Mouse (Mus musculus) retina, postnatal 7 days (tissue): ENCODE measurements around the gene Lrrc42.

Experiments
- DNase-seq: peaks from one replicate; pipeline ENCODE4 v3.0.0-alpha.2; 2012; ENCODE audit warnings: low read depth, low spot score

The Lrrc42 gene

DNA sequence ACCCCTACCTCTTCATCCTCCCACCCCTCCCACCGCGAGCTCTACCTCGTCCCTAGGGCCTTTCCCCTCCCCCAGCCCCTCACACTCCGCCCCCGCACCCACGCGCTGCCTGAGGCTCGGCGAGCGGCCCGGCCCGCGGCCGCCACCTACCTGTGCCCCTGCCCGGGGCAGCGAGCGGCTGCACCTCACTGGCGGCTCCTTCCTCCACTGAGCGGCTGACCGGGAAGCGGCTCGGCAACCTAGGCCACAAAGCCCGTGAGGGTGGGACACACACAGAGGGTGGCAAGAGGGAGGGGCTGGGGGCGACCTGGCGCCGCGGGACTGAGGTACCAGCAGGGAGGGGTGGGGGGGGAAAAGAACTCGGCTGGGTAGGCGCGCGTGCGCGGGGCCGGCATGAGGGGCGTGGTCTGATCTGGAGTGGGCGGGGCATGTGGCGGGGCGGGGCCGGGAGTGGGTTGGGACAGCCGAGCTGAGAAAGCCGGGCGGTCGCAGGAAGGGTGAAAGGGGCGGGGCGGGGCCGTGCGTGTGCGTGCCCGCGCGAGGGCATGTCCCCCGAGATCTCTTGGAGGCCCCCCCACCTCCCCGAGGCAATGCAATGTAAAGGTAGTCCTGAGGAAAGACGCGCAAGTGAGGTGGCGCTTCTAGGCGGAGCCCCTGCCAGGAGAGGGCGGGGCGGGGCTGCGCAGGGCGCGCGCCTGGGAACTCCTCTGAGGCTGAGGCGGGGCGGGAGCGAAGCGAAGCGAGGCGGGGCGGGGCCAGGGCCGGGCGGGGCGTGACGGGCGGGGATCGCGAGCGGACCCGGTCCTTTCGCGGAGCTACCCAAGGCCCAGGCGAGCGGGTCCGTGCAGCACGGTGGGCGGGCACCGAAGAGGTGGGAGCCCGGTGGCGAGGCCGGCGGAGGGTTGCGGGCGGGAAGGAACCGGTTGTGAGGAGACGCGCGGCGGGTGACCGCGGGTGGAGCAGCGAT lies at the start of gene Lrrc42, which contains the start of gene Hspb11:
Lrrc42 (minus strand) TSS at position 408 of the 967 bp plus-strand sequence.
Hspb11 (plus strand) TSS at position 469 of the 967 bp plus-strand sequence.
- peak; percentile 96 for DNase-seq

DNA sequence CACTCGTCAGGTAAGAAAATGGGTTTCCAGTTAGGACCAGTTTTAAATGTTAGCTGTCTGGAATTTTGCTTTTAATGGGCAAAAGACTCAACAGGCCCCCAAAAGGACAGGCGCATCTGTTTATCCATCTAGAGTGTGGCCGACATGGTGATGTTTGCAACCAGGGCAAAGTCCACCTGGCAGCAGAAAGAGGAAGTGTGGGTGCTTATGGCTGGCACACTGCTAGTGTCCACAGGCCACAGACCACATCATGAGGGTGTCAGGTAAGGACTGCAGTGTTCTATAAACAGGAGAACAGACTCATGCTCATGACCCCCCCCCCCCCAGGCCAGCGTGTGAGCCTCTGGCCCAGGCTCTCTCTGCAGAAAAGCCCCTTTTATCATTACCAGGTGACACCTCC lies 49.5 kb upstream of the Lrrc42 start:
- DNase-seq = no peak

GRCm38 (mm10) chr4:107302221-107302620 lies 48.9 kb upstream of the Lrrc42 start:
- DNase-seq = no peak

DNA sequence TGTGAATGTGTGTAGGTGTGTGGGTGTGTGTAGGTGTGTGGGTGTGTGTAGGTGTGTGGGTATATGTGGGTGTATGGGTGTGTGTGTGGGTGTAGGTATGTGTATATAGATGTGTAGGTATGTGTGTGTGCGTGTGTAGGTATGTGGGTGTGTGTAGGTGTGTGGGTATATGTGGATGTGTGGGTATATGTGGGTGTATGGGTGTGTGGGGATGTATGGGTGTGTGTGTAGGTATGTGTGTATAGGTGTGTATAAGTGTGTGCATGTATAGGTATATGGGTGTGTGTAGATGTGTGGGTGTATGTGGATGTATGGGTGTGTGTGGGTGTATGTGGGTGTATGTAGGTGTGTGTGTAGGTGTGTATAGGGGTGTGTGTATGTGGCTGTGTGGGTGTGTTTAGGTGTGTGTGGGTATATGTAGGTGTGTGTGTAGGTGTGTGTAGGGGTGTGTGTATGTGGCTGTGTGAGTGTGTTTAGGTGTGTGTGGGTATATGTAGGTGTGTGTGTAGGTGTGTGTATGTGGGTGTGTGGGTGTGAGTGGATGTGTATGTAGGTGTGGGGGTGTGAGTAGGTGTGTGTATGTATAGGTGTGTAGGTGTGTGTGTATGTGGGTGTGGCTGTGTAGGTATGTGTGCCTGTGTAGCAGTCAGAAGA lies 47.7 kb upstream of the Lrrc42 start:
- no peak for DNase-seq

- no peak for DNase-seq
These were observed 47.0 kb upstream of the Lrrc42 start for GRCm38 (mm10) chr4:107300371-107300770.

GRCm38 (mm10) chr4:107299779-107300340 lies 46.5 kb upstream of the Lrrc42 start:
- DNase-seq = no peak

DNA sequence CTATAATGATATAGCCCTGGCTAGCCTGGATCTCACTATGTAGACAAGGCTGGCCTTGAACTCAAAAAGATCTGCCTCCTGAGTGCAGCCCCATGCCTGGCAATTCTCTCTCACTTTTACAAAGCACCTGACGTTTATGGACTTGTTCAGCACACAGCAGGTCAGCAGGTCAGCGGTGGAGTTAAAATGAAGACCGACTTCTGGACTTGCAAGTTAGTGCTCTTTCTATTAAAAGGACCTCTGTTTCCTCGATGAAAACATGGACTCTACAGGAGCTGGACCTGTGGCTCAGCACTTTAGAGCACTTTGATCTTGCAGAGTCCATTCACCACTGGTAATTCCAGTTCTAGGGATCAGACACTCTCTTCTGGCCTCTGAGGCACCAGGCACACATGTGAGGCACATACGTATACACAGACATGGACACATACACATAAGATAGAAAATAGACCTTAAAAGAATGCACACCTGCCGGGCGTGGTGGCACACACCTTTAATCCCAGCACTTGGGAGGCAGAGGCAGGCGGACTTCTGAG lies 44.8 kb upstream of the Lrrc42 start:
- no peak for DNase-seq

- DNase-seq = no peak
These were observed 38.9 kb upstream of the Lrrc42 start for GRCm38 (mm10) chr4:107292273-107292662.

- no peak for DNase-seq
These were observed 38.4 kb upstream of the Lrrc42 start for GRCm38 (mm10) chr4:107291611-107292272.

- no peak for DNase-seq
These were observed 34.2 kb upstream of the Lrrc42 start for GRCm38 (mm10) chr4:107287517-107287916.

GRCm38 (mm10) chr4:107286386-107286785 lies 33.1 kb upstream of the Lrrc42 start:
- no peak for DNase-seq

- DNase-seq = no peak
These were observed 32.3 kb upstream of the Lrrc42 start for GRCm38 (mm10) chr4:107285446-107286200.

DNA sequence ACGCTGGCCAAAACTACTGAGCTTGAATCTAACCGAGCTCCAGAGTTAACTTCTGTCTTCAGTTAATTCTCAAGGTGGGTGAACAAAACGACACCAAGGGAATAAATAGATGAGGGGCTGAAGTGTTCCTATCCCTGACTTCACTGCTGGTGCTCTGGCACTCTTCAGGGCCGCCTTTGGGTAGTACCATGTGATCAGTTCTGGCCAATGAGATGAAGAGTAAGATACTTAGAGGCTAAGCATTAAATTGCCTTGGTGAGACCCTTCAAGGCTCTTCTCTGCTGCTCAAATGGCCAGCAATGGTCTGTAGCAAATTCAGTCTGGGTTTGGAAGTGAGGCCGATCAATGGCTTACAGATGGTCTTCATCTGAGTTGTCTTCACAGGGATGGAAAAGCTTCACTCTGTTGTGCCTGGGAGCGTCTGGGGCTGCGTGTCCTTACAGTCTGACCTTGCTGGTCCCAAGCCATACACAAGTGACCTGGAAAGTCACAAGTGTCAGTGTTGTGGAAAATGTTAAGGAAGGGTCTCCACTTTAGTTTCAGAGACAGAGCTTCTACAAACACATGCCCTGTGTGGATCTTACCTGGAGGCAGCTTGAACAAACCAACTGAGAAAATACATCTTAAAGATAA lies 27.6 kb upstream of the Lrrc42 start:
- DNase-seq = no peak

- DNase-seq = peak; percentile 73
These were observed 24.9 kb upstream of the Lrrc42 start for GRCm38 (mm10) chr4:107278188-107278707.

GRCm38 (mm10) chr4:107274511-107274910 lies 21.2 kb upstream of the Lrrc42 start:
- DNase-seq = no peak

GRCm38 (mm10) chr4:107273683-107274082 lies 20.4 kb upstream of the Lrrc42 start:
- no peak for DNase-seq

DNA sequence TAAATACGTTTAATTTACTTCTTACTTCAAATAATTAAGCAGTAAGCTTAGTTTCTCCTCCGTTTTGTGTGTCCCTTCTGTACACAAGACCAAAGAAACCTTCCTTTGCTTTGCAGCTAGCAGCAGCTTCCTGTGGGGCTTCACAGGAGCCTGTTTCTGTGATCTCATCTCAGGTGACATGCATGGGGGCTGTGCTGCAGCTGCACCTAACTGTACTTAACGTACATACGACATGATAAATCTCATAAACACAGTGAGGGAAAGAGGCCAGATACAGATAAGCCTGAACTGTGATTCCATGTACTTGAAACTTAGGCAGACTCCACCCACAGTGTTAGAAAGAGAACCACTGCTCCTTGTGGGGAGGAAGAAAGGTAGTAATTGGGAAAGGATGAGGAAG lies 6.7 kb upstream of the Lrrc42 start:
- DNase-seq = no peak

- no peak for DNase-seq
These were observed 1.1 kb upstream of the Lrrc42 start for GRCm38 (mm10) chr4:107254414-107254813.

GRCm38 (mm10) chr4:107252522-107252921 lies 810 bp downstream of the Lrrc42 start:
- no peak for DNase-seq

- peak; percentile 48 for DNase-seq
These were observed 2.8 kb downstream of the Lrrc42 start for GRCm38 (mm10) chr4:107250494-107250893.
